Mouse (Mus musculus): Measurements from ENCODE around the gene Vmn1r193. TPM values are rescaled to one million over a fixed set of nuclear protein-coding genes. Genes with fewer than 3 reads are reported as not detected.

Vmn1r193 gene
- polyA plus RNA-seq (2017; shearing (Covaris generic)) = not detected

GRCm38 (mm10) chr13:22223060-22223459, at the start of gene Vmn1r193:
Vmn1r193 (minus strand) TSS chr13:22223160.

GRCm38 (mm10) chr13:22270222-22270621, 47.3 kb upstream of the Vmn1r193 start, which contains the start of gene Vmn1r195:
Vmn1r195 (plus strand) TSS chr13:22270522.

GRCm38 (mm10) chr13:22243915-22244314, 21.0 kb upstream of the Vmn1r193 start, which contains the start of gene Vmn1r194:
Vmn1r194 (plus strand) TSS chr13:22244215.

GRCm38 (mm10) chr13:22191041-22191440, 31.9 kb downstream of the Vmn1r193 start, which contains the start of gene Vmn1r192:
Vmn1r192 (minus strand) TSS chr13:22191141.

GRCm38 (mm10) chr13:22183869-22184268, 39.1 kb downstream of the Vmn1r193 start, which contains the start of gene Vmn1r191:
Vmn1r191 (minus strand) TSS chr13:22183969.

Other genes with a start within 250 kb of the Vmn1r193 start
- gene Pom121l2, start 242.0 kb downstream of the Vmn1r193 start, polyA plus RNA-seq (2017; shearing (Covaris generic)) = not detected
- 1.3 TPM for gene Prss16, start 213.4 kb downstream of the Vmn1r193 start, polyA plus RNA-seq (2017; shearing (Covaris generic))
- gene Hist1h2ah, start 187.6 kb downstream of the Vmn1r193 start, polyA plus RNA-seq (2017; shearing (Covaris generic)) = 6.2 TPM
- gene Hist1h2bk, start 187.3 kb downstream of the Vmn1r193 start, polyA plus RNA-seq (2017; shearing (Covaris generic)) = not detected
- gene Hist1h4i, start 181.8 kb downstream of the Vmn1r193 start, polyA plus RNA-seq (2017; shearing (Covaris generic)) = 12.0 TPM
- 2.9 TPM for gene Hist1h2ag, start 180.2 kb downstream of the Vmn1r193 start, polyA plus RNA-seq (2017; shearing (Covaris generic))
- not detected for gene Hist1h2bj, start 179.9 kb downstream of the Vmn1r193 start, polyA plus RNA-seq (2017; shearing (Covaris generic))
- not detected for gene Vmn1r188, start 138.7 kb downstream of the Vmn1r193 start, polyA plus RNA-seq (2017; shearing (Covaris generic))
- not detected for gene Vmn1r189, start 117.3 kb downstream of the Vmn1r193 start, polyA plus RNA-seq (2017; shearing (Covaris generic))
- 0.10 TPM for gene Vmn1r191, start 39.2 kb downstream of the Vmn1r193 start, polyA plus RNA-seq (2017; shearing (Covaris generic))
- not detected for gene Vmn1r192, start 32.0 kb downstream of the Vmn1r193 start, polyA plus RNA-seq (2017; shearing (Covaris generic))
- not detected for gene Vmn1r194, start 21.1 kb upstream of the Vmn1r193 start, polyA plus RNA-seq (2017; shearing (Covaris generic))
- gene Vmn1r195, start 47.4 kb upstream of the Vmn1r193 start, polyA plus RNA-seq (2017; shearing (Covaris generic)) = not detected
- not detected for gene Vmn1r196, start 66.8 kb upstream of the Vmn1r193 start, polyA plus RNA-seq (2017; shearing (Covaris generic))
- not detected for gene Vmn1r197, start 101.4 kb upstream of the Vmn1r193 start, polyA plus RNA-seq (2017; shearing (Covaris generic))
- 0.14 TPM for gene Vmn1r198, start 127.2 kb upstream of the Vmn1r193 start, polyA plus RNA-seq (2017; shearing (Covaris generic))
- not detected for gene Vmn1r199, start 156.7 kb upstream of the Vmn1r193 start, polyA plus RNA-seq (2017; shearing (Covaris generic))
- 0.10 TPM for gene Vmn1r200, start 167.2 kb upstream of the Vmn1r193 start, polyA plus RNA-seq (2017; shearing (Covaris generic))
- not detected for gene Vmn1r201, start 248.8 kb upstream of the Vmn1r193 start, polyA plus RNA-seq (2017; shearing (Covaris generic))